Mouse (Mus musculus): Measurements from ENCODE around the gene Ino80b.

The Ino80b gene

GRCm38 (mm10) chr6:83084477-83084876 is 40.8 kb downstream of the Ino80b start:
- no peak for DNase-seq (ENCODE audit: low spot score)

- DNase-seq (ENCODE audit: low spot score) = no peak
These were observed 41.7 kb downstream of the Ino80b start for GRCm38 (mm10) chr6:83083497-83083896.

DNA sequence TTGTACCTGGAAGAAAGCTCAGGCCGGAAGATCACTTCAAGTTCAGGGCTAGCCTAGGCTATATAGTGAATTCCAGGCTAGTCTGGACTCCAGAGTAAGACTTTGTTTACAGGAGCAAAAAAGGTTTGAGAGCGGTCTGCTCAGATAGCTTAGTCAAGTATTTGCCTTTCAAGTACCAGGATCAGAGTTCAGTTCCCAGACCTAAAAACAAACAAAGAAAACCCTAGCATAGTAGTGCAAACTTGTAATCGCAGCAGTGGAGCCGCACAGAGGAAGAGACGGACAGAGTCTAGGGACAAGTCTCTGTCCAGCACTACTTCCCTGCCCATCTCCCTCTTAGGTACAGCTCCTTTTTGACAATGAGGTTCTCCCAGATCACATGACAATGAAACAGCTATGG is 45.0 kb downstream of the Ino80b start:
- no peak for DNase-seq (ENCODE audit: low spot score)

DNA sequence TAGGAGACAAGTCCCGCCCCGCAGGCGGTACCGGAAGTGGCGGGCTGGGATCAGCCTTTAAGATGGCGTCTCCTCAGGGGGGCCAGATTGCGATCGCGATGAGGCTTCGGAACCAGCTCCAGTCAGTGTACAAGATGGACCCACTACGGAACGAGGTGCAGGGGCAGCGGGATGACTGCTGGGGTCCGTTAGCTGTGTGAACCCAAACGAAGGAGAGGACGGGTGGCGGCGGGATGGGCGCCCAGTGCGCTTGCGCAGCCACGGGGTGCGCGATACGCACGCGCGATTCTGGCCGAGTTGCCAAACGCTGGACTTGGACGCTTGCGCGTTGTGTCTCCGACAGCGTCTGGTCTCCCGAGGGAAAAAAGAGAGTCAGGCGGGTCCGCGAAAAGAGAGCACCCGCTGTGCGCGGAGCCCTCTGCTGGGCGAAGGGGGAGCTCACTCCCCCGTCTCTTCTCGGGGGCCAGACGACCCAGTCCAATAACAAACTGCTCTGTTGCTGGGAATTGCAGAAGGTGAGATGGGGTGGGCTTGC is 46.8 kb downstream of the Ino80b start:
- peak; percentile 94 for DNase-seq (ENCODE audit: low spot score)

- no peak for DNase-seq (ENCODE audit: low spot score)
These were observed 47.5 kb downstream of the Ino80b start, which contains the start of gene Pcgf1 for GRCm38 (mm10) chr6:83077630-83078323. Gene Pcgf1 (plus strand): TSS chr6:83077869.

DNA sequence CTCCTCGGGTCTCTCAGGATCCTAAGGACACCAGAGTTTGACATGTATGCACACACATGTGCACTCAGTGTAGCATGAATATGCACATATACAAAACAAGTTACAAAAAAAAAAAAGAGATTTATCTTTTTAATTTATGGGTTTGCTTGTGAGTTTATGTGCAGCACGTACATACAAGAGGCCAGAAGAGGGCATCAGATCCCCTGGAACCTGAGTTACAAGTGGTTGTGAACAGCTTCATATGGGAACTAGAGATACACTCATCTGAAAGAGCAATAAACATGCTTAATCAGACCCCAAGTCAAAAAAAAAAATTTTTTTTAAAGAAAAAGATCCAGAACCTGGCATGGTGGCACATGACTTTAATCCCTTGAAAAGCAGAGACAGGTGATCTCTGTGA is 50.3 kb downstream of the Ino80b start:
- DNase-seq (ENCODE audit: low spot score) = no peak

Data from ovary, adult 18-20 months (tissue).